Mouse (Mus musculus): ENCODE data around the gene Pibf1. TPM values are rescaled to one million over a fixed set of nuclear protein-coding genes. Genes with fewer than 3 reads are reported as not detected.

The Pibf1 gene
- 1.1 and 1.8 TPM in 2 replicates for polyA plus RNA-seq (2012)

DNA sequence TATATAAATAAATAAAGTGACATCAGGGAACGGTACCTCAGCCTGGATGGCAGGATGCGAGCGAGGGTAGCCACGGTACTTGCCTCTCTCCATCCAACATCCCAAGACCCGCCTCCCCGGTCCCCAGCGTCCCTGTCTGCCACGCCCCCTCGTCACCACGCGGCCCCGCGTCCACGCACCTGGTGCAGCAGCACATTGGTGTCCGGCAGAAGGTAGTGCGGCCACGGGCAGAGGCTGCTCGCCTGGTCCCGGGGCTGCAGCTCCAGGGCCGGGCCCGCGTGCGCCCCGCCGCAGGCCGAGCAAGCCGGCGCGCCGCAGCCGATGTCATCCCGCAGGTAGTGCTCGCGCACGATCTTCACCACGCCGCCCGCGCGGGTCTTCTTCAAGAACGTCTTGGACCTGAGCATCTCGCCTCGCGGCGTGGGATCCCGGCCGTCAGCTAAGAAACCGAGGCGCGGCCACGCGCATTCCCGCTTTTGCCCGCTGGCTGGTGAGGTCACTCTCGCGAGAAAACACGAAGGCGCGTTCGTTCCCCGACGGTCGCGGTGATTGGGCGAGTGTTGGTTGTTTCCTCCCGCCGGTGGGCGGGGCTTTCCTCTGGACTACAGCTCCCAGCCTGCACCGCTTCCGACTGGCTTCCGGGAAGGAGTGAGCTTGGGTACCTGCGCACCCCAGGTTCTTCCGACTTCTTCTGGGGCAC is at the start of gene Pibf1, which contains the start of gene Dis3:
Pibf1 (plus strand) TSS at position 158 of the 700 bp plus-strand sequence.
Dis3 (minus strand) TSS at position 504 of the 700 bp plus-strand sequence.

GRCm38 (mm10) chr14:99298385-99299021 is 199.3 kb downstream of the Pibf1 start, which contains the start of gene Klf5:
Gene Klf5, plus strand, starts transcription at chr14:99298691.

Other genes starting within 250 kb of the Pibf1 start
- gene Rpl36a-ps1, start 105.1 kb upstream of the Pibf1 start, polyA plus RNA-seq (2012), result 0.55 and 1.3 TPM in 2 replicates
- gene Mzt1, start 53.3 kb upstream of the Pibf1 start, polyA plus RNA-seq (2012), result 18.9 and 23.3 TPM in 2 replicates
- 11.7 and 13.0 TPM in 2 replicates for gene Bora, start 53.2 kb upstream of the Pibf1 start, polyA plus RNA-seq (2012)
- gene Dis3, start 346 bp downstream of the Pibf1 start, polyA plus RNA-seq (2012), result 11.0 and 14.1 TPM in 2 replicates
- gene Klf5, start 199.3 kb downstream of the Pibf1 start, polyA plus RNA-seq (2012), result 5.2 and 7.2 TPM in 2 replicates

All from megakaryocyte-erythroid progenitor cell, adult 5 weeks (primary cell).